Mouse (Mus musculus): Measurements from ENCODE around the gene Rtn1.

Gene Rtn1

GRCm38 (mm10) chr12:72408954-72409353 is at the start of gene Rtn1:
Rtn1 (minus strand) TSS chr12:72409054.
- no peak for ATAC-seq (ENCODE audit: low TSS enrichment)

- no peak for ATAC-seq (ENCODE audit: low TSS enrichment)
Observed at GRCm38 (mm10) chr12:72453941-72454340, 45.1 kb upstream of the Rtn1 start.

- peak; percentile 20; the same call in 1 of the 2 replicates for ATAC-seq (ENCODE audit: low TSS enrichment)
Observed at GRCm38 (mm10) chr12:72441839-72442576, 33.2 kb upstream of the Rtn1 start, which contains the start of gene Lrrc9. Lrrc9 (plus strand) TSS chr12:72441866.

- no peak for ATAC-seq (ENCODE audit: low TSS enrichment)
Observed at GRCm38 (mm10) chr12:72438961-72439480, 30.2 kb upstream of the Rtn1 start.

- no peak for ATAC-seq (ENCODE audit: low TSS enrichment)
Observed at GRCm38 (mm10) chr12:72437676-72438341, 29.0 kb upstream of the Rtn1 start.

GRCm38 (mm10) chr12:72433241-72433865 is 24.5 kb upstream of the Rtn1 start:
- no peak for ATAC-seq (ENCODE audit: low TSS enrichment)

- no peak for ATAC-seq (ENCODE audit: low TSS enrichment)
Observed at GRCm38 (mm10) chr12:72432209-72432608, 23.4 kb upstream of the Rtn1 start.

GRCm38 (mm10) chr12:72427722-72428126 is 18.9 kb upstream of the Rtn1 start:
- peak; percentile 88; the same call in 1 of the 2 replicates for ATAC-seq (ENCODE audit: low TSS enrichment)

- ATAC-seq (ENCODE audit: low TSS enrichment), result no peak
Observed at GRCm38 (mm10) chr12:72422681-72423080, 13.8 kb upstream of the Rtn1 start.

GRCm38 (mm10) chr12:72417762-72418161 is 8.9 kb upstream of the Rtn1 start:
- peak; percentile 77 for ATAC-seq (ENCODE audit: low TSS enrichment)

- peak; percentile 88 for ATAC-seq (ENCODE audit: low TSS enrichment)
Observed at GRCm38 (mm10) chr12:72408111-72408891, 553 bp downstream of the Rtn1 start.

- peak; percentile 16 for ATAC-seq (ENCODE audit: low TSS enrichment)
Observed at GRCm38 (mm10) chr12:72407721-72408110, 1.1 kb downstream of the Rtn1 start.

- ATAC-seq (ENCODE audit: low TSS enrichment), result peak; percentile 47
Observed at GRCm38 (mm10) chr12:72407146-72407545, 1.7 kb downstream of the Rtn1 start.

- no peak for ATAC-seq (ENCODE audit: low TSS enrichment)
Observed at GRCm38 (mm10) chr12:72405031-72405430, 3.8 kb downstream of the Rtn1 start.

GRCm38 (mm10) chr12:72393046-72393805 is 15.6 kb downstream of the Rtn1 start:
- ATAC-seq (ENCODE audit: low TSS enrichment), result peak; percentile 81

GRCm38 (mm10) chr12:72390346-72390745 is 18.5 kb downstream of the Rtn1 start:
- no peak for ATAC-seq (ENCODE audit: low TSS enrichment)

- 0 out of 2 replicates have a peak, but pooled peaks have one; percentile 22 for ATAC-seq (ENCODE audit: low TSS enrichment)
Observed at GRCm38 (mm10) chr12:72389377-72390103, 19.3 kb downstream of the Rtn1 start.

GRCm38 (mm10) chr12:72388835-72389234 is 20.0 kb downstream of the Rtn1 start:
- no peak for ATAC-seq (ENCODE audit: low TSS enrichment)

GRCm38 (mm10) chr12:72388135-72388534 is 20.7 kb downstream of the Rtn1 start:
- ATAC-seq (ENCODE audit: low TSS enrichment), result peak; percentile 64

GRCm38 (mm10) chr12:72376309-72376708 is 32.5 kb downstream of the Rtn1 start:
- peak; percentile 77 for ATAC-seq (ENCODE audit: low TSS enrichment)
